Mouse (Mus musculus): ENCODE data around the gene Mroh3.

DNA sequence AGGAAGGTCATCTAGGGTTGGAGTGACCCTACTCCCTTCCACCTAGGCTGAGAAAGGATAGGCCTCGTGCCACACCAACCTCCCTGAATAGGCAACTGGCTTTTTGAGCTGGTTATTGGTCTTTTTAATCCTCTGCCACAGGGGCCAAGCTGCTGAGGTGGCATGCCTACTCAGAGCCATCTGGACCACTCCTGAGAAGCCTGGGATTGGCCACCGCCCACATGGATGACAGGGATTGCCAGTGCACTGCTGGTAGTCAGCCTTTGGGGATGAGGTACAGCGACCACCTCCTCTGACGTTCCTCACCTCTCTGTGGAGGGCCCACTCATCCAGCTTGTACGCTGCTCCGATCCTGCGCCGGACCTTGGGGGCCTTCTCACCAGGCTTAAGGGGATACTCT is 13.2 kb upstream of the Mroh3 start:
- no peak for TF ChIP-seq CTCF (IDR thresholded peaks at IDR 0.05; ENCODE audit: control insufficient read depth, insufficient read depth, low read length)
- no peak for TF ChIP-seq POLR2A (IDR thresholded peaks at IDR 0.05; ENCODE audit: borderline replicate concordance, control insufficient read depth, low read depth, low read length)

Measured in bone marrow, adult 2 months (tissue).